Mouse (Mus musculus) MEL (cell line): ENCODE results near the gene Cep135. TPM values are rescaled to one million over a fixed set of nuclear protein-coding genes. Genes with fewer than 3 reads are reported as not detected.
A peak's percentile ranks its signal among the peaks of the same experiment; 100 is the strongest.

ENCODE experiments used
- DNase-seq: peaks from one replicate; pipeline ENCODE4 v3.0.0; 2011; ENCODE audit warnings: low read depth, low spot score
- H3K27ac ChIP-seq: 2 replicates; pipeline ENCODE4 v1.5.1; 2012; ENCODE audit warnings: low read depth, mild to moderate bottlenecking, control low read depth, low read length, moderate library complexity; ENCODE audit not compliant: control insufficient read depth
- H3K27me3 ChIP-seq, 2 experiments: fragments of 150-350 bp in 1 of 2; sonication (generic) in 1 of 2; 2 replicates each; pipeline ENCODE4 v1.6.1; 2012; ENCODE audit warnings: low read length in 2 of 2, mild to moderate bottlenecking in 2 of 2, improper control_type of control experiment in 1 of 2, moderate library complexity in 1 of 2; ENCODE audit not compliant: insufficient read depth in 2 of 2, control insufficient read depth in 1 of 2
- H3K36me3 ChIP-seq, 2 experiments: 2 replicates each; pipeline ENCODE4 v1.6.1; 2012 to 2014; ENCODE audit warnings: low read length in 2 of 2, improper control_type of control experiment in 1 of 2, inconsistent platforms in 1 of 2, mild to moderate bottlenecking in 1 of 2; ENCODE audit not compliant: insufficient read depth in 2 of 2, control insufficient read depth in 1 of 2
- H3K4me1 ChIP-seq, 2 experiments: fragments of 150-350 bp in 1 of 2; sonication (generic) in 1 of 2; 2 replicates each; pipeline ENCODE4 v1.6.1; 2012; ENCODE audit warnings: low read length in 2 of 2, improper control_type of control experiment in 1 of 2, mild to moderate bottlenecking in 1 of 2; ENCODE audit not compliant: insufficient read depth in 2 of 2, control insufficient read depth in 1 of 2
- H3K4me3 ChIP-seq, 2 experiments: fragments of 150-350 bp in 1 of 2; sonication (generic) in 1 of 2; 2 replicates each; pipeline ENCODE4 v1.5.1; 2012; ENCODE audit warnings: low read depth in 2 of 2, low read length in 2 of 2, mild to moderate bottlenecking in 2 of 2, moderate library complexity in 2 of 2, control low read depth in 1 of 2, improper control_type of control experiment in 1 of 2; ENCODE audit not compliant: control insufficient read depth in 1 of 2, insufficient read depth in 1 of 2
- H3K79me2 ChIP-seq: 2 replicates; pipeline ENCODE4 v1.6.1; 2012; ENCODE audit warnings: mild to moderate bottlenecking, low read length, moderate library complexity; ENCODE audit not compliant: control insufficient read depth, poor library complexity, insufficient read depth
- H3K9ac ChIP-seq: 2 replicates; pipeline ENCODE4 v1.6.1; 2012; ENCODE audit warnings: low read depth, mild to moderate bottlenecking, control low read depth, low read length, moderate library complexity; ENCODE audit not compliant: control insufficient read depth, poor library complexity, severe bottlenecking
- H3K9me3 ChIP-seq: fragments of 150-350 bp; sonication (generic); replicated peaks from 2 replicates; pipeline ENCODE4 v1.6.1; 2012; ENCODE audit warnings: mild to moderate bottlenecking, low read length, improper control_type of control experiment, moderate library complexity; ENCODE audit not compliant: insufficient read depth
- BHLHE40 ChIP-seq: IDR thresholded peaks from 2 replicates; pipeline ENCODE4 v1.6.1; 2012; ENCODE audit warnings: low read depth, mild to moderate bottlenecking, inconsistent platforms, low read length, improper control_type of control experiment, borderline replicate concordance
- CHD1 ChIP-seq: IDR thresholded peaks from 2 replicates; pipeline ENCODE4 v1.6.1; 2012; ENCODE audit warnings: low read depth, mild to moderate bottlenecking, inconsistent platforms, low read length, improper control_type of control experiment
- CHD2 ChIP-seq: IDR thresholded peaks from 2 replicates; pipeline ENCODE4 v1.6.1; 2011; ENCODE audit warnings: low read length, improper control_type of control experiment
- CTCF ChIP-seq, 3 experiments: IDR thresholded peaks in 2 of 3; conservative IDR thresholded peaks in 1 of 3; 2 replicates each; pipeline ENCODE4 v1.5.1; 2011 to 2012; ENCODE audit warnings: low read length in 3 of 3, low read depth in 2 of 3, mild to moderate bottlenecking in 2 of 3, improper control_type of control experiment in 1 of 3, inconsistent platforms in 1 of 3, mixed read lengths in 1 of 3, moderate library complexity in 1 of 3; ENCODE audit not compliant: control insufficient read depth in 1 of 3, insufficient read depth in 1 of 3, poor library complexity in 1 of 3, severe bottlenecking in 1 of 3
- E2F4 ChIP-seq: IDR thresholded peaks from 2 replicates; pipeline ENCODE4 v1.6.1; 2011; ENCODE audit warnings: low read depth, low read length, improper control_type of control experiment, borderline replicate concordance
- ELF1 ChIP-seq: IDR thresholded peaks from 2 replicates; pipeline ENCODE4 v1.6.1; 2014; ENCODE audit warnings: low read depth, mild to moderate bottlenecking, inconsistent platforms, low read length, improper control_type of control experiment, moderate library complexity
- EP300 ChIP-seq, 2 experiments: IDR thresholded peaks; 2 replicates each; pipeline ENCODE4 v1.6.1; 2011; ENCODE audit warnings: improper control_type of control experiment in 2 of 2, low read length in 2 of 2, low read depth in 1 of 2, mild to moderate bottlenecking in 1 of 2
- ETS1 ChIP-seq: IDR thresholded peaks from 2 replicates; pipeline ENCODE4 v1.6.1; 2012; ENCODE audit warnings: low read depth, mild to moderate bottlenecking, inconsistent platforms, low read length, improper control_type of control experiment, moderate library complexity
- GATA1 ChIP-seq: IDR thresholded peaks from 2 replicates; pipeline ENCODE4 v1.6.1; 2011; ENCODE audit warnings: low read depth, low read length, improper control_type of control experiment
- HCFC1 ChIP-seq: IDR thresholded peaks from 2 replicates; pipeline ENCODE4 v1.6.1; 2012; ENCODE audit warnings: low read depth, mild to moderate bottlenecking, inconsistent platforms, low read length, improper control_type of control experiment, moderate library complexity
- KAT2A ChIP-seq: conservative IDR thresholded peaks from 2 replicates; pipeline ENCODE4 v1.6.1; 2012; ENCODE audit warnings: low read depth, low read length, improper control_type of control experiment, inconsistent platforms
- MAFK ChIP-seq: IDR thresholded peaks from 2 replicates; pipeline ENCODE4 v1.6.1; 2011; ENCODE audit warnings: low read depth, mild to moderate bottlenecking, low read length, improper control_type of control experiment, borderline replicate concordance
- MAX ChIP-seq: IDR thresholded peaks from 2 replicates; pipeline ENCODE4 v1.6.1; 2011; ENCODE audit warnings: low read length, improper control_type of control experiment
- MAZ ChIP-seq: IDR thresholded peaks from 2 replicates; pipeline ENCODE4 v1.6.1; 2012; ENCODE audit warnings: low read depth, mild to moderate bottlenecking, inconsistent platforms, low read length, improper control_type of control experiment
- MEF2A ChIP-seq: IDR thresholded peaks from 2 replicates; pipeline ENCODE4 v1.6.1; 2014; ENCODE audit warnings: low read depth, mild to moderate bottlenecking, inconsistent platforms, low read length, improper control_type of control experiment; ENCODE audit not compliant: poor library complexity, insufficient replicate concordance, severe bottlenecking; ENCODE audit errors: extremely low read depth
- MXI1 ChIP-seq: IDR thresholded peaks from 2 replicates; pipeline ENCODE4 v1.6.1; 2011; ENCODE audit warnings: mild to moderate bottlenecking, low read depth, low read length, improper control_type of control experiment
- MYB ChIP-seq: IDR thresholded peaks from 2 replicates; pipeline ENCODE4 v1.6.1; 2011; ENCODE audit warnings: mild to moderate bottlenecking, low read depth, low read length, improper control_type of control experiment
- MYC ChIP-seq: IDR thresholded peaks from 2 replicates; pipeline ENCODE4 v1.6.1; 2011; ENCODE audit warnings: low read depth, mild to moderate bottlenecking, low read length, improper control_type of control experiment, moderate library complexity
- NELFE ChIP-seq: IDR thresholded peaks from 2 replicates; pipeline ENCODE4 v1.6.1; 2011; ENCODE audit warnings: low read depth, low read length, improper control_type of control experiment
- NRF1 ChIP-seq: IDR thresholded peaks from 2 replicates; pipeline ENCODE4 v1.6.1; 2014; ENCODE audit warnings: low read depth, mild to moderate bottlenecking, inconsistent platforms, low read length, improper control_type of control experiment, moderate library complexity; ENCODE audit not compliant: poor library complexity, insufficient read depth, severe bottlenecking
- POLR2A ChIP-seq, 2 experiments: IDR thresholded peaks; 2 replicates each; pipeline ENCODE4 v1.6.1; 2011 to 2012; ENCODE audit warnings: low read length in 2 of 2, mild to moderate bottlenecking in 2 of 2, control low read depth in 1 of 2, improper control_type of control experiment in 1 of 2, low read depth in 1 of 2, moderate library complexity in 1 of 2; ENCODE audit not compliant: control insufficient read depth in 1 of 2, insufficient read depth in 1 of 2, poor library complexity in 1 of 2
- POLR2AphosphoS2 ChIP-seq: IDR thresholded peaks from 2 replicates; pipeline ENCODE4 v1.6.1; 2011; ENCODE audit warnings: low read length, improper control_type of control experiment
- POLR2AphosphoS5 ChIP-seq: IDR thresholded peaks from 2 replicates; pipeline ENCODE4 v1.6.1; 2012; ENCODE audit warnings: low read depth, borderline replicate concordance, mild to moderate bottlenecking, inconsistent platforms, low read length, moderate library complexity, mixed read lengths
- RAD21 ChIP-seq: IDR thresholded peaks from 2 replicates; pipeline ENCODE4 v1.6.1; 2011; ENCODE audit warnings: mild to moderate bottlenecking, low read depth, low read length, improper control_type of control experiment
- RCOR1 ChIP-seq: IDR thresholded peaks from 2 replicates; pipeline ENCODE4 v1.6.1; 2012; ENCODE audit warnings: low read depth, mild to moderate bottlenecking, inconsistent platforms, low read length, improper control_type of control experiment
- SIN3A ChIP-seq: IDR thresholded peaks from 2 replicates; pipeline ENCODE4 v1.6.1; 2012; ENCODE audit warnings: low read length, improper control_type of control experiment, inconsistent platforms
- TBP ChIP-seq: IDR thresholded peaks from 2 replicates; pipeline ENCODE4 v1.8.0; 2011; ENCODE audit warnings: low read depth, low read length, improper control_type of control experiment
- TCF12 ChIP-seq: IDR thresholded peaks from 2 replicates; pipeline ENCODE4 v1.6.1; 2014; ENCODE audit warnings: low read depth, mild to moderate bottlenecking, inconsistent platforms, low read length, improper control_type of control experiment, moderate library complexity
- UBTF ChIP-seq: IDR thresholded peaks from 2 replicates; pipeline ENCODE4 v1.6.1; 2012; ENCODE audit warnings: low read depth, mild to moderate bottlenecking, inconsistent platforms, low read length, improper control_type of control experiment, moderate library complexity, borderline replicate concordance; ENCODE audit not compliant: insufficient read depth
- USF1 ChIP-seq: IDR thresholded peaks from 2 replicates; pipeline ENCODE4 v1.6.1; 2014; ENCODE audit warnings: low read depth, mild to moderate bottlenecking, inconsistent platforms, low read length, improper control_type of control experiment, moderate library complexity
- USF2 ChIP-seq, 2 experiments: IDR thresholded peaks; 2 replicates each; pipeline ENCODE4 v1.6.1; 2011 to 2012; ENCODE audit warnings: improper control_type of control experiment in 2 of 2, low read length in 2 of 2, borderline replicate concordance in 1 of 2, inconsistent platforms in 1 of 2, low read depth in 1 of 2, mild to moderate bottlenecking in 1 of 2; ENCODE audit not compliant: insufficient read depth in 1 of 2
- ZC3H11A ChIP-seq: IDR thresholded peaks from 2 replicates; pipeline ENCODE4 v1.6.1; 2012; ENCODE audit warnings: low read depth, mild to moderate bottlenecking, inconsistent platforms, low read length, improper control_type of control experiment
- ZKSCAN1 ChIP-seq: IDR thresholded peaks from 2 replicates; pipeline ENCODE4 v1.6.1; 2012; ENCODE audit warnings: low read depth, mild to moderate bottlenecking, inconsistent platforms, low read length, improper control_type of control experiment, moderate library complexity
- ZMIZ1 ChIP-seq: IDR thresholded peaks from 2 replicates; pipeline ENCODE4 v1.6.1; 2012; ENCODE audit warnings: low read depth, mild to moderate bottlenecking, inconsistent platforms, low read length, improper control_type of control experiment, moderate library complexity
- ZNF384 ChIP-seq: IDR thresholded peaks from 2 replicates; pipeline ENCODE4 v1.6.1; 2012; ENCODE audit warnings: low read depth, mild to moderate bottlenecking, inconsistent platforms, low read length, improper control_type of control experiment
- polyA plus RNA-seq, 2 experiments: library from polyadenylated mRNA; stranded (reverse) in 1 of 2; unstranded in 1 of 2; fragments of >175 nt in 1 of 2; fragments of >200 nt in 1 of 2; gene quantifications; 2 replicates each; pipeline versions ENCODE4 v1.2.1 to v1.2.4; 2012; ENCODE audit warnings: low replicate concordance in 2 of 2, low read depth in 1 of 2; ENCODE audit not compliant: insufficient read length in 2 of 2, insufficient read depth in 1 of 2, missing spikeins in 1 of 2
- total RNA-seq: library from RNA; depleted of rRNA; stranded (reverse); fragments of 300-350 nt; gene quantifications from 2 replicates; pipeline ENCODE4 v1.2.3, GENCODE M21; 2012

Gene Cep135
- total and polyA plus RNA-seq, 3 experiments = 9.2 to 9.3 TPM; not detected in 1

- peak; percentile 68 for DNase-seq
- peaks cover 0 to 34% of the 10 kb centered on the region in 2 experiments; a peak in 2 of 4 replicates for H3K36me3 ChIP-seq
- peak overlapping the region; percentile 71 to 76 for H3K4me3 ChIP-seq
- H3K27me3 ChIP-seq = no peaks in the 10 kb centered on the region
- H3K9me3 ChIP-seq = no peaks in the 10 kb centered on the region
- H3K27ac ChIP-seq = peak overlapping the region; percentile 72
- peak overlapping the region; percentile 71 for H3K9ac ChIP-seq
- peaks cover 5% of the 10 kb centered on the region; the same call in 1 of the 2 replicates for H3K79me2 ChIP-seq
- H3K4me1 ChIP-seq = peaks cover 13 to 27% of the 10 kb centered on the region in 2 experiments
- peak; percentile 27; the same call in 1 of the 2 replicates for TF ChIP-seq NRF1
- TF ChIP-seq NELFE = no peak
- TF ChIP-seq GATA1 = no peak
- TF ChIP-seq ZC3H11A = no peak
- TF ChIP-seq ZNF384 = no peak
- TF ChIP-seq CHD1 = no peak
- no peak for TF ChIP-seq KAT2A
- 0 out of 2 replicates have a peak, but pooled peaks have one; percentile 2 for TF ChIP-seq HCFC1
- TF ChIP-seq POLR2A (IDR thresholded peaks at IDR 0.05; ENCODE audit: control insufficient read depth in 1 of 2, insufficient read depth in 1 of 2, low read depth in 1 of 2, low read length in 2 of 2, poor library complexity in 1 of 2) = peak in 1 of 2 experiments; percentile 47; a peak in 1 of 4 replicates
- no peak for TF ChIP-seq MEF2A
- TF ChIP-seq ETS1 = no peak
- TF ChIP-seq MYC = no peak
- TF ChIP-seq MAX = no peak
- no peak for TF ChIP-seq ZKSCAN1
- TF ChIP-seq POLR2AphosphoS5 = no peak
- TF ChIP-seq TCF12 = peak; percentile 5; the same call in 1 of the 2 replicates
- no peak for TF ChIP-seq CHD2
- TF ChIP-seq SIN3A = no peak
- no peak for TF ChIP-seq TBP
- TF ChIP-seq USF2 (IDR thresholded peaks at IDR 0.05; ENCODE audit: borderline replicate concordance in 1 of 2, insufficient read depth in 1 of 2, low read depth in 1 of 2, low read length in 2 of 2) = no peak
- TF ChIP-seq UBTF = 0 out of 2 replicates have a peak, but pooled peaks have one; percentile 91
- TF ChIP-seq BHLHE40 = no peak
- TF ChIP-seq E2F4 = no peak
- TF ChIP-seq MYB = no peak
- no peak for TF ChIP-seq RCOR1
- TF ChIP-seq ELF1 = no peak
- no peak for TF ChIP-seq MAFK
- no peak for TF ChIP-seq MAZ
- TF ChIP-seq ZMIZ1 = peak; percentile 18
- TF ChIP-seq USF1 = peak; percentile 81
- TF ChIP-seq RAD21 = no peak; the same call in 1 of the 2 replicates
- no peak for TF ChIP-seq EP300 (IDR thresholded peaks at IDR 0.05; ENCODE audit: low read depth in 1 of 2, low read length in 2 of 2)
- TF ChIP-seq MXI1 = no peak; the same call in 1 of the 2 replicates
- TF ChIP-seq CTCF (IDR thresholded peaks at IDR 0.05 in 2 of 3, conservative IDR thresholded peaks at IDR 0.05 in 1 of 3; ENCODE audit: control insufficient read depth in 1 of 3, insufficient read depth in 1 of 3, low read depth in 2 of 3, low read length in 3 of 3, poor library complexity in 1 of 3, severe bottlenecking in 1 of 3) = peak in 2 of 3 experiments; percentile 25 to 45; a peak in 2 of 6 replicates
- TF ChIP-seq POLR2AphosphoS2 = no peak
These were observed 69.0 kb downstream of the Cep135 start for GRCm38 (mm10) chr5:76657245-76658083.
